Mouse (Mus musculus): ENCODE results near the gene Tas2r138. TPM values are rescaled to one million over a fixed set of nuclear protein-coding genes. Genes with fewer than 3 reads are reported as not detected.
"Not testable (repeated sequence)": the region's sequence is repeated elsewhere in the genome, so short reads cannot be mapped to it uniquely, and the experiment has no call there.

Gene Tas2r138
- polyA plus RNA-seq, 1 experiment from 2014 or later = not detected

DNA sequence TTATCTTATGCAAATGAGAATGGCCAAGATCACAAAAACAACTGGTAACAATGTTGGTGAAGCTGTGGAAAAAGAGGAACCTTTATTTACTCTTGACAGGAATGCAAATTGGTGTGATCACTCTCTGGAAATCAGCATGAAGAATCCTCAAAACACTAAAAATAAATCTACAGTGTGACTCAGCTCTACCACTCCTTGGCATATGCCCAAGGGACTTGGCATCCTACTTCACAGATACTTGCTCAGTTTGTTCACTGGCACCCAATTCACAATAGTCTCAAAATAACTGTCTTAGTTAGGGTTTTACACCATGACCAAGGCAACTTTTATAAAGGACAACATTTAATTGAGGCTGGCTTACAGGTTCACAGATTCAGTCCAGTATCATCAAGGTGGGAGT lies 5.7 kb downstream of the Tas2r138 start:
- H3K36me3 ChIP-seq = no peaks in the 10 kb centered on the region
- H3K4me1 ChIP-seq = no peaks in the 10 kb centered on the region
- no peak overlapping the region for H3K4me3 ChIP-seq
- no peak overlapping the region for H3K9ac ChIP-seq (replicated peaks)
- no peak overlapping the region for H3K4me2 ChIP-seq (replicated peaks)
- H3K9me3 ChIP-seq = no peaks in the 10 kb centered on the region
- H3K27me3 ChIP-seq = no peaks in the 10 kb centered on the region
- ATAC-seq (ENCODE audit: low FRiP score, low read depth) = no peak
- no peak overlapping the region for H3K27ac ChIP-seq (replicated peaks)

DNA sequence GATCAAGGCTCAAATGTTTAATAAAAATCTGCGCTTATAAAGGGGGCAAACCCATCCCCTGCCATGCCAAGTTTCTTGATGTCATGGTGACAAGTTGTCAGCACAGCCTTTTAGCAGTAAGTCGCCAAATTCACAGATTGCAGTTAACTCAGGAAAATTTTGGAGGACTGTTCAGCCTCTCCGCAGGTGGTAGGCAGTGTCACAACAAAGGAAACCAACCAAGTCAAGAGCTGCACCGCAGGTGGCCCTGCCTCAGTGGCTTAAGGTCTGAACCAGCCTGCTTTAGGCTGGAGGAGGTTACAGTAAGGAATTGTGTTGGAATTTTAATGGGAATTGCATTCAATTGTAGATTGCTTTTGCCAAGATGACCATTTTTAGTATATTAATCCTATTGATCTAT lies 14.6 kb downstream of the Tas2r138 start:
- not testable (repeated sequence) for H3K36me3 ChIP-seq; H3K4me3 ChIP-seq; H3K9ac ChIP-seq (replicated peaks); H3K9me3 ChIP-seq; H3K4me1 ChIP-seq; H3K27me3 ChIP-seq; ATAC-seq (ENCODE audit: low FRiP score, low read depth); H3K27ac ChIP-seq (replicated peaks); H3K4me2 ChIP-seq (replicated peaks)
- WGBS = 29% methylated on average over 4 of the region's 4 CpGs

DNA sequence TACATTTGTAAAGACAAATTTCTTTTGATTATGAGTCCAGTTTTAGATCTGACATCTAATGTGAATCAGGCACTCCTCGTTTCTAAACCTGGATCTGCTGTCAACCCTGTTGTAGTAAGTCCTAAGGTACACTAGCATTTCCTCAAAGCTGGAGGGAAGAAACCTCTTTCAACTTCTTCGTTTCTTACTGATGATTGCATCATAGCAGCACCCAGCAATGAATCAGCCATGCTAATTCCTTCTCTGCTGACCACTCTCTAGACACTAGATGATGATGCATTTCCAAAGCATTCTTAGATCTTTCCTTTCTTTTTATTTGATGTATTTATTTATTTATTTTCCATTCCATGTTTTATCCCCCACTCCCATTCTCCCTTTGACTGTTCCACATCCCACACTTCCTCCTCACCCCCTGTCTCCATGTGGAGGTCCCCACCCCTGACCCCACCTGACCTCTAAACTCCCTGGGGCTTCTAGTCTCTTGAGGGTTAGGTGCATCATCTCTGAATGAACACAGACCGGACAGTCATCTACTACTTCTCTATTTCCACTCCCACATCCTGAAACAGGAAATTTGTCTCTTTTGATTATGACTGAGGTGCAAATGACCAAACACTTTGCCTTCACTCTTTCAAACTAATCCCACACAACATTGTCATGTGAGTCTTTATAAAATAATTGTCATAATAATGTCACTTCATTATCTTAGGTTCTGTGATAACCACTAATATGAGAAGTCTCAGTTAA lies 18.1 kb downstream of the Tas2r138 start:
- H3K27ac ChIP-seq (replicated peaks) = no peak overlapping the region
- no peaks in the 10 kb centered on the region for H3K36me3 ChIP-seq
- WGBS = 76% methylated on average over 3 of the region's 3 CpGs
- H3K27me3 ChIP-seq = no peaks in the 10 kb centered on the region
- no peaks in the 10 kb centered on the region for H3K9me3 ChIP-seq
- ATAC-seq (ENCODE audit: low FRiP score, low read depth) = no peak
- no peak overlapping the region for H3K4me3 ChIP-seq
- no peaks in the 10 kb centered on the region for H3K4me1 ChIP-seq
- H3K9ac ChIP-seq (replicated peaks) = no peak overlapping the region
- no peak overlapping the region for H3K4me2 ChIP-seq (replicated peaks)

DNA sequence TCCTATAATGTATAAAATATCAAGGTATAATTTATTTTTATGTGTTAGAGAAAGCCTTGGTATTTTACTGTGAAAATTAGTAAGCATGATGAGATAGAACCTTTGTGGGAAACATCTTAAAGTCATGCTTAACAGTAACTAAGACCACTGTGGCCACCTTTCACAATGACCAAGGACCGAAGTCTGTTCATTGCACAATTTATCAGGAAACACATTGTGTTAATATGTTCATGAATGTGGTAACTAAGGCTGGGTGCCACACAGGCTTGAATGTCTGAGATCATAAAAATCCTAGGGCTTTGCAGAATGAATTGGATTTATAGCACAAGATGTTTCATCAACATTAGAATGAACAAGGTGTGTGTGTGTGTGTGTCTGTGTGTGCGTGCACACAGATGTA lies 24.8 kb downstream of the Tas2r138 start:
- 91% methylated on average over 2 of the region's 2 CpGs for WGBS
- H3K27ac ChIP-seq (replicated peaks) = no peak overlapping the region
- no peaks in the 10 kb centered on the region for H3K36me3 ChIP-seq
- H3K4me2 ChIP-seq (replicated peaks) = no peak overlapping the region
- no peaks in the 10 kb centered on the region for H3K4me1 ChIP-seq
- no peak for ATAC-seq (ENCODE audit: low FRiP score, low read depth)
- no peaks in the 10 kb centered on the region for H3K27me3 ChIP-seq
- H3K9me3 ChIP-seq = no peaks in the 10 kb centered on the region
- no peak overlapping the region for H3K9ac ChIP-seq (replicated peaks)
- H3K4me3 ChIP-seq = no peak overlapping the region

DNA sequence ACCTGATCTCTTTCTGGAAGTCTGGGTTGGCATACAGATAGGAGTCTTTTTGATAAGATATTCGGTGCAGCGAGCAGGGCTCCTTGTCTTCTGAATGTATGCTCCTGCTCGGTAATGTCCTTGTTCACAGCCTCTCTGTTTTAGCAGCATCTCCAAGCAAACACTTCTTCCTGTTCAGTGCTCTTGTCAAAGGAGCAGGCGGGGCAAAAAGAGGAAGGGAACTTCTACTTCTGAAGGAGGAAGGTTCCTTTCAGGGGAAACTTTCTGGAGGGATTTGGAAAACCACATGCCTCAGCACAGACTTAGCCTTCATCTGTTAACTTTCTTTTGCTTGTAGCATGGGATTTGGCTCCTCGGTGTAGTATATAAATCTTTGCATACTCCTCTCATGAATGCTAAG lies 27.5 kb downstream of the Tas2r138 start, which contains the start of gene Clec5a:
TSS of gene Clec5a (minus strand) at position 177 of the 400 bp plus-strand sequence.
- no peak within 1 kb of the TSS for H3K9ac ChIP-seq (replicated peaks)
- H3K27ac ChIP-seq (replicated peaks) = no peak within 1 kb of the TSS
- 86% methylated on average over 5 of the region's 5 CpGs for WGBS
- H3K27me3 ChIP-seq = no peaks in the 10 kb centered on the region
- no peaks in the 10 kb centered on the region for H3K4me1 ChIP-seq
- no peaks in the 10 kb centered on the region for H3K9me3 ChIP-seq
- no peak within 1 kb of the TSS for H3K4me3 ChIP-seq
- H3K4me2 ChIP-seq (replicated peaks) = no peak within 1 kb of the TSS
- H3K36me3 ChIP-seq = no peaks in the 10 kb centered on the region
- ATAC-seq (ENCODE audit: low FRiP score, low read depth) = no peak

DNA sequence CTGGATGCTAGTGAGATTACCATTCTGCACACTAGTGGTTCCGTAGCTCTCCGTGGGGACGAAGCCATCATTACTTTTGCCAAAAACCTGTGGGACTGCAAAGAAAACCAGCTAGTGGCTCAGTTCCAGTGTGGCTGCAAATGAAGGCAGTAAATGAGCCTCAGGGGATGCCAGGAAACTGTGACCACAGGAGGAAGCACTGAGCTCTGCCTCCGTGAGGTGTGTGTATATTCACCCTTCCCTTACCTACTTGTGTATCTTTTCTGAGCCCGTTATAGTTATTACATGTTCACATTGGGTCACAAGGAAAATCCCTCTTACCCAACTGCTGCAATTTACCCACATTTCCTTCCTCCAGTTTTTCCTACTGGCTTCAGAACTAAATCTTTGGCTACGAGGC lies 28.8 kb downstream of the Tas2r138 start:
- no peak overlapping the region for H3K9ac ChIP-seq (replicated peaks)
- no peak for ATAC-seq (ENCODE audit: low FRiP score, low read depth)
- 94% methylated on average over 6 of the region's 6 CpGs for WGBS
- no peak overlapping the region for H3K4me3 ChIP-seq
- no peaks in the 10 kb centered on the region for H3K4me1 ChIP-seq
- H3K9me3 ChIP-seq = no peaks in the 10 kb centered on the region
- no peak overlapping the region for H3K27ac ChIP-seq (replicated peaks)
- H3K27me3 ChIP-seq = no peaks in the 10 kb centered on the region
- H3K4me2 ChIP-seq (replicated peaks) = no peak overlapping the region
- H3K36me3 ChIP-seq = no peaks in the 10 kb centered on the region

DNA sequence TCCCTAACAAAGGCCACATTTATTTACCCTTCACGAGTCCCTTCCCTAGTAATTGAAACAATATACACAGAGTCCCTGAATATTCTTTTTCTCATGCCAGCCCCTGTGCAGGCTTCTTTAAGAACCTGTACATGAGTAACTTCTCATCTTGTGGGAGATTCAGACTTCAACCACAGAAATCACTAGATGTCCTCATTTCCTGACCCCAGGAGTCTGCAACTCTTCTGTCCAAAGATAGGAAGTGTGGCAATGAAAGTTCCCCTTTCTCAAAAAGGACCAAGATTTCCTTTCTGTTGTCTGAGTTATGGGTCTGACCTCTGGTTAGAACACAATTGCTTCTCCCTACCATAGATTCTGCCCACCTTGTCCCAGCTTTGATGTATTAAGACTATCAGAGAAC lies 36.8 kb downstream of the Tas2r138 start:
- Histone ChIP-seq H3K9ac (replicated peaks) (no peak overlapping the region), H3K27me3 (no peaks in the 10 kb centered on the region), H3K4me2 (replicated peaks) (no peak overlapping the region), H3K9me3 (no peaks in the 10 kb centered on the region), H3K27ac (replicated peaks) (no peak overlapping the region), H3K36me3 (no peaks in the 10 kb centered on the region), H3K4me3 (no peak overlapping the region), H3K4me1 (no peaks in the 10 kb centered on the region)
- ATAC-seq (ENCODE audit: low FRiP score, low read depth) = no peak
- 94% methylated on average over 1 of the region's 1 CpGs for WGBS

DNA sequence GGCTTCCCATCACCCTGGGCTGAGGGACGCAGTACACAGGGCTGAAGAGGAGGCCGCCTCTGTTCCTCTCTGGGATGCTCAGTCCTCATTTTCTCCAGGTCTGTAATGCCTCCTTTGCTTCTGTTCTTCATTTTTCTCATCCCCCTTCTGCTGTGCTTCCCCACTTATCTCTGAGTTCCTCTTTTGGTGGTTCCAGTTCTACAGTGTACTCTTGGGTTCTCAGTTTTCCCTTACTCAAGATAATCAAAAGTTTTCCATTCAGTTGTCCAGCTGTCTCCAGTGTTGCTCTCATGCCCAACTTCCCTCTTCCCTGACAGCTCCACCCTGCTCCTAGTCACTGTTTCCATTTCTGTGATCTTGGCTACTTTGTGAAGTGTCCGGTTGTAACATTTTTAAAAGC lies 39.5 kb downstream of the Tas2r138 start:
- 92% methylated on average over 3 of the region's 3 CpGs for WGBS
- Histone ChIP-seq H3K4me3 (no peak overlapping the region), H3K36me3 (no peaks in the 10 kb centered on the region), H3K27ac (replicated peaks) (no peak overlapping the region), H3K4me1 (no peaks in the 10 kb centered on the region), H3K27me3 (no peaks in the 10 kb centered on the region), H3K9me3 (no peaks in the 10 kb centered on the region), H3K9ac (replicated peaks) (no peak overlapping the region), H3K4me2 (replicated peaks) (no peak overlapping the region)
- ATAC-seq (ENCODE audit: low FRiP score, low read depth) = no peak

DNA sequence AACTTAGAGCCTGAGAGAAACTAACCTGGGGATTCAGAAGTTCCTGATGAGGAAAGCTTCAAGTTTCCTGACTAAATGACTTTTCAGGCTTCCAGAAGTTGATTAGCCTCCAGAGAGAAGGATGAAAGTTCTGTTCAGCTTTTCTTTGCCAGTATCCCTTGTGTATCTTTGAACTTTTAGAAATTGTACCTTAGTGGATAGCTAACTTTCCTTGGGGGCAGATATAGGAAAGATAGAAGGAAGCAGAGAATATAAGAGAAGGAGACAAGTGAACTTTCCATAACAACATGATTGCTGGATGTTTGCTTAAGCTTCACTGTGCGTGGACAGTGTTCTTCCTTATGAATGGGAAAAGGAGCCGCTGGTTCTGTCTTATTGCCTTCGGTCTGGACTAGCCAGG lies 43.9 kb downstream of the Tas2r138 start, which contains the start of gene Olfr460:
TSS of gene Olfr460 (plus strand) at position 301 of the 400 bp plus-strand sequence.
- 93% methylated on average over 3 of the region's 3 CpGs for WGBS
- ATAC-seq (ENCODE audit: low FRiP score, low read depth) = no peak
- no peaks in the 10 kb centered on the region for H3K36me3 ChIP-seq
- H3K9ac ChIP-seq (replicated peaks) = no peak within 1 kb of the TSS
- H3K9me3 ChIP-seq = no peaks in the 10 kb centered on the region
- H3K4me2 ChIP-seq (replicated peaks) = no peak within 1 kb of the TSS
- no peak within 1 kb of the TSS for H3K4me3 ChIP-seq
- no peak within 1 kb of the TSS for H3K27ac ChIP-seq (replicated peaks)
- no peaks in the 10 kb centered on the region for H3K27me3 ChIP-seq
- H3K4me1 ChIP-seq = no peaks in the 10 kb centered on the region

Other genes starting within 250 kb of the Tas2r138 start
- 17.1 and 18.8 TPM in 2 replicates for gene E330009J07Rik, start 177.2 kb downstream of the Tas2r138 start, polyA plus RNA-seq (2016; fragmentation: Nextera tagmentation; extraction: Ambion mirVana)
- 0.20 TPM in 1 of 2 replicates, not detected in the other for gene Wee2, start 174.2 kb downstream of the Tas2r138 start, polyA plus RNA-seq (2016; fragmentation: Nextera tagmentation; extraction: Ambion mirVana)
- gene Ssbp1, start 142.0 kb downstream of the Tas2r138 start, polyA plus RNA-seq (2016; fragmentation: Nextera tagmentation; extraction: Ambion mirVana) = 176 and 192 TPM in 2 replicates
- not detected in 2 replicates for gene Tas2r137, start 122.1 kb downstream of the Tas2r138 start, polyA plus RNA-seq (2016; fragmentation: Nextera tagmentation; extraction: Ambion mirVana)
- not detected in 2 replicates for gene Tas2r108, start 119.8 kb downstream of the Tas2r138 start, polyA plus RNA-seq (2016; fragmentation: Nextera tagmentation; extraction: Ambion mirVana)
- gene Prss37, start 93.8 kb downstream of the Tas2r138 start, polyA plus RNA-seq (2016; fragmentation: Nextera tagmentation; extraction: Ambion mirVana) = not detected in 2 replicates
- 0.32 and 0.33 TPM in 2 replicates for gene Olfr461, start 58.3 kb downstream of the Tas2r138 start, polyA plus RNA-seq (2016; fragmentation: Nextera tagmentation; extraction: Ambion mirVana)
- gene Olfr460, start 43.8 kb downstream of the Tas2r138 start, polyA plus RNA-seq (2016; fragmentation: Nextera tagmentation; extraction: Ambion mirVana) = not detected in 2 replicates
- gene Clec5a, start 27.5 kb downstream of the Tas2r138 start, polyA plus RNA-seq (2016; fragmentation: Nextera tagmentation; extraction: Ambion mirVana) = 0.60 and 0.92 TPM in 2 replicates
- gene Mgam, start 15.5 kb upstream of the Tas2r138 start, polyA plus RNA-seq (2016; fragmentation: Nextera tagmentation; extraction: Ambion mirVana) = not detected in 2 replicates

All from midbrain, embryonic 12.5 days (tissue).